Mouse (Mus musculus): ENCODE results near the gene Pianp. TPM values are rescaled to one million over a fixed set of nuclear protein-coding genes. Genes with fewer than 3 reads are reported as not detected.

Gene Pianp
- polyA plus RNA-seq (2017; shearing (Covaris generic)), result not detected

GRCm38 (mm10) chr6:124996551-124997501, at the start of gene Pianp:
TSS of gene Pianp (plus strand) at chr6:124996694.

DNA sequence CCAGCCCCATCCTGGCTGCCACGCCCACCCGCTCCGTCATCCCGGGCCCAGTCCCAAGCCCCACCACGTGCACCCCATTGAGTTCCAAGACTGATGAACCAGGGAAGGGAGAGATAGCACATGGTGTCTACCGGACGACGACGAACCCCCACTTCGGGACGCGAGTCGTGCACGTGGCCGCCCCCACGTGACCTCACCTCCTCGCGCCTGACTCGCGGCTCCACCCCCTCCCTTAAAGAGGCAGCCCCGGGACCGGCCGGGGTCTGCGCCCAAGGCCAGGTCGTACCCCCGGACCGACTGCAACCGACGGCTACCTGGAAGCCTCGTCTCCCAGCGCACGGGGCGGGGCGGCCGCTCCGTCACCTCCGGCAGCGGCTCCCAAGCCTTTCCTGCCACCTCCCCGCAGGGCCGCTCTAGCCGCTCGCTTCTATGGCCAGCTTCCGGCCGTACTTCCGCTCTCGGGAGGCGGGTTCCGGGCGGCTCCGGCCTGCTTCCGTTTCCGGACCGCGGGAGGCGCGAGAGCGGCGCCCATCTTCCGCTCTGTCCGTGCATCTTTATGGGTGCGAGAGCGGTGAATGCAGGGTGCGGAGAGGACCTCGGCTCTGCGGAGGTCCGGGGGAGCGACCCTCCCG, 31.3 kb upstream of the Pianp start, which contains the start of gene Cops7a:
Gene Cops7a, minus strand, starts transcription at position 451 of the 632 bp plus-strand sequence.

DNA sequence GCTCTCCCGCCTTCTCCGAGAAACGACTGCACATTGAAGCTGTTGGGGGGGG, 12.5 kb downstream of the Pianp start, which contains the start of gene Zfp384:
Gene Zfp384, plus strand, starts transcription at position 17 of the 52 bp plus-strand sequence.

DNA sequence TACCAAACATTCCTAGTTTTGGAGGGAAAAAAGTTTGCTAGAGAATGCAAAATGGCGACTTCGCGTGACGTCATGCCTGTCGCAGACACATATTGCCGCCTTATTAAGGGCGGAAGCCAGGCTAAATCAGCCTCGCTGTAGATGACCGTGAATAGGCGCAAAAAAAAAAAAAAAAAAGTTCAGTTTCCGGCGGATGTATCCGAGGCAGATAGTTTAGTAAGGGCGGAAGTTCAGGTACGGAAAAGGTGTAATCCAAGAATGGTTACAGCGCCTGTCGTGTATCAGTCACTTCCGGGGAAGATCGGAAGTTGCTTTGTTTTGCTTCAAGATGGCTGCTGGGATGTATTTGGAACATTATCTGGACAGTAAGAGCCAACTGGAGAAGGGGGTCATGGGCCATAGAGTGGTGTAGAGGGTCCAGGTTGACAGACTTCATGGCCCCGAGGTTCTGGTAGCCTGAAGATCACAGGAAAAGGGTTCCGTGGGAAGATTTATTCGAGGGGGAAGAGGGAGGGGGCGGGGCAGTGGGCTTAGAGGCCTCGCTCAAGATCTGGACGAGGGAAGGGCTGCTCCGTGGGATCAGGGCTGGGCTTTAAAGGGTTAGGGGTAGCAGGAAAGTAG, 43.1 kb downstream of the Pianp start, which contains the start of gene Ing4:
Gene Ing4, plus strand, starts transcription at position 228 of the 621 bp plus-strand sequence.

GRCm38 (mm10) chr6:125049678-125050077, 53.2 kb downstream of the Pianp start, which contains the start of gene Acrbp:
TSS of gene Acrbp (plus strand) at chr6:125049689.

Other genes with a start within 250 kb of the Pianp start
- gene Gm45234, start 240.7 kb upstream of the Pianp start, polyA plus RNA-seq (2017; shearing (Covaris generic)), result not detected
- 15.0 TPM for gene Atn1, start 240.2 kb upstream of the Pianp start, polyA plus RNA-seq (2017; shearing (Covaris generic))
- 2.6 TPM for gene Eno2, start 227.0 kb upstream of the Pianp start, polyA plus RNA-seq (2017; shearing (Covaris generic))
- gene Lrrc23, start 217.0 kb upstream of the Pianp start, polyA plus RNA-seq (2017; shearing (Covaris generic)), result 6.4 TPM
- gene Spsb2, start 188.0 kb upstream of the Pianp start, polyA plus RNA-seq (2017; shearing (Covaris generic)), result 1.8 TPM
- gene Tpi1, start 182.4 kb upstream of the Pianp start, polyA plus RNA-seq (2017; shearing (Covaris generic)), result 98.4 TPM
- 69.2 TPM for gene Usp5, start 167.2 kb upstream of the Pianp start, polyA plus RNA-seq (2017; shearing (Covaris generic))
- gene Cdca3, start 167.1 kb upstream of the Pianp start, polyA plus RNA-seq (2017; shearing (Covaris generic)), result 3.2 TPM
- not detected for gene Gnb3, start 156.4 kb upstream of the Pianp start, polyA plus RNA-seq (2017; shearing (Covaris generic))
- gene P3h3, start 138.9 kb upstream of the Pianp start, polyA plus RNA-seq (2017; shearing (Covaris generic)), result not detected
- not detected for gene Gpr162, start 132.7 kb upstream of the Pianp start, polyA plus RNA-seq (2017; shearing (Covaris generic))
- gene Cd4, start 108.5 kb upstream of the Pianp start, polyA plus RNA-seq (2017; shearing (Covaris generic)), result 584 TPM
- not detected for gene Lag3, start 85.0 kb upstream of the Pianp start, polyA plus RNA-seq (2017; shearing (Covaris generic))
- gene Ptms, start 76.6 kb upstream of the Pianp start, polyA plus RNA-seq (2017; shearing (Covaris generic)), result 4.5 TPM
- 126 TPM for gene Mlf2, start 65.3 kb upstream of the Pianp start, polyA plus RNA-seq (2017; shearing (Covaris generic))
- gene Cops7a, start 31.2 kb upstream of the Pianp start, polyA plus RNA-seq (2017; shearing (Covaris generic)), result 38.9 TPM
- 55.9 TPM for gene Zfp384, start 12.5 kb downstream of the Pianp start, polyA plus RNA-seq (2017; shearing (Covaris generic))
- 49.3 TPM for gene Ing4, start 43.1 kb downstream of the Pianp start, polyA plus RNA-seq (2017; shearing (Covaris generic))
- gene Acrbp, start 53.0 kb downstream of the Pianp start, polyA plus RNA-seq (2017; shearing (Covaris generic)), result 7.8 TPM
- 7.1 TPM for gene Lpar5, start 71.2 kb downstream of the Pianp start, polyA plus RNA-seq (2017; shearing (Covaris generic))
- gene Chd4, start 99.3 kb downstream of the Pianp start, polyA plus RNA-seq (2017; shearing (Covaris generic)), result 37.9 TPM
- gene Nop2, start 135.2 kb downstream of the Pianp start, polyA plus RNA-seq (2017; shearing (Covaris generic)), result 36.2 TPM
- 16.8 TPM for gene Iffo1, start 148.5 kb downstream of the Pianp start, polyA plus RNA-seq (2017; shearing (Covaris generic))
- 339 TPM for gene Gapdh, start 169.8 kb downstream of the Pianp start, polyA plus RNA-seq (2017; shearing (Covaris generic))
- gene Ncapd2, start 195.0 kb downstream of the Pianp start, polyA plus RNA-seq (2017; shearing (Covaris generic)), result 16.2 TPM
- gene Mrpl51, start 195.1 kb downstream of the Pianp start, polyA plus RNA-seq (2017; shearing (Covaris generic)), result 63.7 TPM
- gene Vamp1, start 218.9 kb downstream of the Pianp start, polyA plus RNA-seq (2017; shearing (Covaris generic)), result 16.1 TPM
- 104 TPM for gene Tapbpl, start 235.2 kb downstream of the Pianp start, polyA plus RNA-seq (2017; shearing (Covaris generic))
- gene Cd27, start 240.3 kb downstream of the Pianp start, polyA plus RNA-seq (2017; shearing (Covaris generic)), result 270 TPM